In the genomic region with DNA sequence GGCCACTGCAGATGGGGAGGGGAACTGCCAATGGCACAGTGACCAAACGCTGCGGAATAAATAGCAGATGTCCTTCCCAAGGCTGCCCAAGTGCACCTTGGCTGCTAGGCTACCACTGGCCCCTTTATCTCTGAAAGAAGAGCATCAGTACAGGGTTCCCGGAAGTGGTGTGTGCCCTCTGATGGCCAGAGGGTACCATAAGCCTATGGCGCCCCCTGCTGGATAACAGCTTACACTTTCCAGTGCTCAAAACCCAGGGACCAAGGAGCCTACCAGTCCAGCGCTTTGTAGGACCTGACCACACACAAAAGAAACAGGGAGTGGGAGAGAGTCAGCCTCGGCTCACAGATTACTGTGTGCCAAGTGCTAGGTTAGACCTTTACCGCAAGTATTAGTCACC, we compare ENCODE assay signal across 10 mouse cellular contexts. TPM values are rescaled to one million over a fixed set of nuclear protein-coding genes. Genes with fewer than 3 reads are reported as not detected.
DNase-seq lines count a peak whose midpoint lies in the region; ATAC-seq and TF ChIP-seq lines count a peak whose summit lies in the region.
"Not testable (repeated sequence)": the region's sequence is repeated elsewhere in the genome, so short reads cannot be mapped to it uniquely, and the experiment has no call there.
"Had no signal": no experiment of that assay in that cellular context is flagged by ENCODE, and none has a peak within 500 bp of the region (broad histone marks: within the 10 kb centered on the region; RNA-seq: fewer than 3 reads in every experiment).

No protein-coding gene starts in this region.

- not testable (repeated sequence) for H3K9me3 ChIP-seq in G1E (replicated peaks); forebrain, embryonic 14.5 days (replicated peaks; ENCODE audit: control insufficient read depth, low read length); hindbrain, embryonic 11.5 days (ENCODE audit: control insufficient read depth, low read length)

- H3K4me1 ChIP-seq in G1E (ENCODE audit: insufficient read depth, low read depth, low read length); forebrain, embryonic 14.5 days (ENCODE audit: control insufficient read depth, insufficient read depth, low read length); hindbrain, embryonic 11.5 days (replicated peaks; ENCODE audit: control insufficient read depth, insufficient read depth, low read length): not testable (repeated sequence)

- WGBS in forebrain, embryonic 14.5 days, result 10% methylated on average over 6 of the region's 7 CpGs
- WGBS in hindbrain, embryonic 11.5 days, result 13% methylated on average over 7 of the region's 7 CpGs

- not testable (repeated sequence) for H3K27ac ChIP-seq in forebrain, embryonic 14.5 days (ENCODE audit: low read depth, low read length); hindbrain, embryonic 11.5 days (ENCODE audit: low read depth, low read length)

- H3K36me3 ChIP-seq in G1E (replicated peaks); forebrain, embryonic 14.5 days (ENCODE audit: control insufficient read depth, insufficient read depth, low read length); hindbrain, embryonic 11.5 days (ENCODE audit: control insufficient read depth, insufficient read depth, low read length): not testable (repeated sequence)

- peaks cover 35% of the 10 kb centered on the region for H3K27me3 ChIP-seq in G1E (ENCODE audit: insufficient read depth, low read length)
- not testable (repeated sequence) for H3K27me3 ChIP-seq in forebrain, embryonic 14.5 days (replicated peaks; ENCODE audit: control insufficient read depth, insufficient read depth, low read length); hindbrain, embryonic 11.5 days (ENCODE audit: control insufficient read depth, insufficient read depth, low read length)

- not testable (repeated sequence) for H3K4me2 ChIP-seq in forebrain, embryonic 14.5 days (ENCODE audit: low read length); hindbrain, embryonic 11.5 days (replicated peaks; ENCODE audit: low read depth, low read length)

- H3K9ac ChIP-seq in forebrain, embryonic 14.5 days (ENCODE audit: low read length); hindbrain, embryonic 11.5 days (ENCODE audit: low read depth, low read length): not testable (repeated sequence)

- DNase-seq in G1E (ENCODE audit: low spot score), result peak; percentile 16
- DNase-seq in c-Kit-positive CD71-positive TER-119-negative erythroid progenitor cells, embryonic 14.5 days (ENCODE audit: low read depth), result peak; percentile 13
- DNase-seq in forebrain, embryonic 14.5 days (ENCODE audit: low spot score), result peak; percentile 47
- DNase-seq in hindbrain, embryonic 11.5 days (ENCODE audit: low spot score), result peak; percentile 65
- peak; percentile 11 for DNase-seq in layer of hippocampus, adult 9-11 months
- DNase-seq in lung, postnatal 25 days (ENCODE audit: low spot score), result peak; percentile 35
- DNase-seq in right cerebral cortex, adult 18-20 months, result peak; percentile 19
- peak; percentile 64 for DNase-seq in thymus, postnatal 25 days

- ATAC-seq in G1E (ENCODE audit: extremely low read depth, insufficient number of reproducible peaks, low FRiP score, poor library complexity, severe bottlenecking), result peak; percentile 34; the same call in 1 of the 2 replicates
- ATAC-seq in forebrain, embryonic 14.5 days; hindbrain, embryonic 11.5 days (ENCODE audit: low FRiP score): not testable (repeated sequence)

- not testable (repeated sequence) for H3K4me3 ChIP-seq in G1E (ENCODE audit: low read depth, low read length); forebrain, embryonic 14.5 days (ENCODE audit: low read depth, low read length); hindbrain, embryonic 11.5 days (ENCODE audit: low read depth, low read length)

- TF ChIP-seq CTCF in G1E (IDR thresholded peaks at IDR 0.05; ENCODE audit: low read depth, low read length), result peak; percentile 47

RNA-seq across cellular contexts. Expression of a gene that starts 8.5 kb away (rescaled TPM):
- total RNA-seq in G1E (2014; fragmentation: Nextera tagmentation), result not detected in 2 replicates
- 0.23 and 0.27 TPM in 2 replicates for total RNA-seq in G1E (2017)
- polyA plus RNA-seq in G1E (2012), result not detected in 2 replicates
- polyA plus RNA-seq in forebrain, embryonic 14.5 days (2014; fragmentation: Nextera tagmentation; extraction: Ambion mirVana), result not detected in 2 replicates
- polyA plus RNA-seq in hindbrain, embryonic 11.5 days (2014; fragmentation: Nextera tagmentation; extraction: Ambion mirVana), result not detected in 2 replicates
- total RNA-seq: left cerebral cortex, postnatal 10 days had no signal

RNA-seq across cellular contexts. Expression of a gene that starts 9.1 kb away (rescaled TPM):
- total RNA-seq in G1E (2014; fragmentation: Nextera tagmentation) (not detected in 2 replicates), G1E (2017) (not detected in 2 replicates)
- 0.03 TPM in 1 of 2 replicates, not detected in the other for polyA plus RNA-seq in G1E (2012)
- polyA plus RNA-seq in forebrain, embryonic 14.5 days (2014; fragmentation: Nextera tagmentation; extraction: Ambion mirVana), result not detected in 2 replicates
- not detected in 2 replicates for polyA plus RNA-seq in hindbrain, embryonic 11.5 days (2014; fragmentation: Nextera tagmentation; extraction: Ambion mirVana)
- polyA plus RNA-seq: neural tube, embryonic 13.5 days had no signal

RNA-seq across cellular contexts. Expression of a gene that starts 27.3 kb away (rescaled TPM):
- 69.2 and 71.4 TPM in 2 replicates for total RNA-seq in G1E (2014; fragmentation: Nextera tagmentation)
- total RNA-seq in G1E (2017), result 75.6 and 76.1 TPM in 2 replicates
- polyA plus RNA-seq in G1E (2012), result 204 and 206 TPM in 2 replicates
- polyA plus RNA-seq in forebrain, embryonic 14.5 days (2014; fragmentation: Nextera tagmentation; extraction: Ambion mirVana), result 121 and 144 TPM in 2 replicates
- 154 and 155 TPM in 2 replicates for polyA plus RNA-seq in hindbrain, embryonic 11.5 days (2014; fragmentation: Nextera tagmentation; extraction: Ambion mirVana)

RNA-seq across cellular contexts. Expression of a gene that starts 28.9 kb away (rescaled TPM):
- not detected in 2 replicates for total RNA-seq in G1E (2014; fragmentation: Nextera tagmentation)
- total RNA-seq in G1E (2017), result 0.12 TPM in 1 of 2 replicates, not detected in the other
- not detected in 2 replicates for polyA plus RNA-seq in G1E (2012)
- not detected in 2 replicates for polyA plus RNA-seq in forebrain, embryonic 14.5 days (2014; fragmentation: Nextera tagmentation; extraction: Ambion mirVana)
- not detected in 2 replicates for polyA plus RNA-seq in hindbrain, embryonic 11.5 days (2014; fragmentation: Nextera tagmentation; extraction: Ambion mirVana)
- polyA plus RNA-seq: neural tube, embryonic 13.5 days had no signal

RNA-seq across cellular contexts. Expression of a gene that starts 29.6 kb away (rescaled TPM):
- total RNA-seq in G1E (2014; fragmentation: Nextera tagmentation) (1.3 TPM in 1 of 2 replicates, not detected in the other), G1E (2017) (1.7 and 3.4 TPM in 2 replicates)
- not detected in 2 replicates for polyA plus RNA-seq in G1E (2012)
- 0.88 and 1.3 TPM in 2 replicates for polyA plus RNA-seq in forebrain, embryonic 14.5 days (2014; fragmentation: Nextera tagmentation; extraction: Ambion mirVana)
- 0.85 and 1.8 TPM in 2 replicates for polyA plus RNA-seq in hindbrain, embryonic 11.5 days (2014; fragmentation: Nextera tagmentation; extraction: Ambion mirVana)

Comparison
In these comparisons a context has a peak if more than half of its experiments do, and no peak if none do; other contexts are left out.
1. DNase-seq: peak in every context shown above with its lines; median percentile 65 in hindbrain, embryonic 11.5 days; 64 in thymus, postnatal 25 days; 47 in forebrain, embryonic 14.5 days; 35 in lung, postnatal 25 days; 19 in right cerebral cortex, adult 18-20 months; 16 in G1E; 13 in c-Kit-positive CD71-positive TER-119-negative erythroid progenitor cells, embryonic 14.5 days; 11 in layer of hippocampus, adult 9-11 months.